Mouse (Mus musculus) CH12.LX (cell line): ENCODE measurements around the gene Edem3. TPM values are rescaled to one million over a fixed set of nuclear protein-coding genes. Genes with fewer than 3 reads are reported as not detected.

Source experiments
- DNase-seq: peaks from one replicate; pipeline ENCODE4 v3.0.0-alpha.2; 2013; ENCODE audit errors: extremely low read depth
- H3K27ac ChIP-seq: 2 replicates; pipeline ENCODE4 v1.5.1; 2012; ENCODE audit warnings: low read depth, mild to moderate bottlenecking, control low read depth, moderate library complexity; ENCODE audit not compliant: insufficient read depth
- H3K27me3 ChIP-seq: replicated peaks from 2 replicates; pipeline ENCODE3; 2012; ENCODE audit warnings: inconsistent platforms
- H3K36me3 ChIP-seq, 2 experiments: replicated peaks in 1 of 2; 2 replicates each; pipeline versions ENCODE3 to v1.6.1; 2012; ENCODE audit warnings: inconsistent platforms in 1 of 2, low read length in 1 of 2, mild to moderate bottlenecking in 1 of 2, mixed read lengths in 1 of 2, moderate library complexity in 1 of 2; ENCODE audit not compliant: control insufficient read depth in 1 of 2, insufficient read depth in 1 of 2
- H3K4me1 ChIP-seq, 2 experiments: 2 replicates each; pipeline ENCODE4 v1.6.1; 2012; ENCODE audit warnings: inconsistent platforms in 1 of 2, moderate library complexity in 1 of 2; ENCODE audit not compliant: insufficient read depth in 2 of 2, control insufficient read depth in 1 of 2
- H3K4me2 ChIP-seq: 2 replicates; pipeline ENCODE4 v1.6.1; 2012; ENCODE audit warnings: low read depth, mild to moderate bottlenecking, control low read depth; ENCODE audit not compliant: poor library complexity, insufficient read depth, severe bottlenecking
- H3K4me3 ChIP-seq, 3 experiments: fragments of 150-350 bp in 1 of 3; sonication (generic) in 1 of 3; replicated peaks in 1 of 3; 2 replicates each; pipeline versions ENCODE3 to v1.5.1; 2011 to 2012; ENCODE audit warnings: low read depth in 2 of 3, low read length in 2 of 3, mild to moderate bottlenecking in 2 of 3, moderate library complexity in 2 of 3, control low read depth in 1 of 3, improper control_type of control experiment in 1 of 3, inconsistent platforms in 1 of 3, mixed read lengths in 1 of 3; ENCODE audit not compliant: poor library complexity in 1 of 3
- H3K79me2 ChIP-seq: replicated peaks from 2 replicates; pipeline ENCODE4 v1.6.1; 2012; ENCODE audit warnings: mild to moderate bottlenecking, moderate library complexity; ENCODE audit not compliant: control insufficient read depth, poor library complexity, insufficient read depth, severe bottlenecking; ENCODE audit errors: extremely low read depth
- H3K9ac ChIP-seq: 2 replicates; pipeline ENCODE4 v1.6.1; 2012; ENCODE audit warnings: low read depth, mild to moderate bottlenecking, control low read depth, moderate library complexity; ENCODE audit not compliant: insufficient read depth
- H3K9me3 ChIP-seq: replicated peaks from 2 replicates; pipeline ENCODE3; 2012; ENCODE audit warnings: low read length, inconsistent platforms, mixed read lengths
- ETS1 ChIP-seq: conservative IDR thresholded peaks from 2 replicates; pipeline ENCODE4 v1.6.1; 2012; ENCODE audit warnings: low read depth, mild to moderate bottlenecking, inconsistent platforms, low read length, improper control_type of control experiment, moderate library complexity
- GABPA ChIP-seq: IDR thresholded peaks from 2 replicates; pipeline ENCODE4 v1.6.1; 2012; ENCODE audit warnings: low read depth, low read length, improper control_type of control experiment, inconsistent platforms; ENCODE audit not compliant: insufficient replicate concordance
- KAT2A ChIP-seq: IDR thresholded peaks from 2 replicates; pipeline ENCODE4 v1.6.1; 2012; ENCODE audit warnings: low read length, improper control_type of control experiment, inconsistent platforms; ENCODE audit not compliant: insufficient replicate concordance
- MAX ChIP-seq: IDR thresholded peaks from 2 replicates; pipeline ENCODE4 v1.6.1; 2011; ENCODE audit warnings: low read length, improper control_type of control experiment
- MAZ ChIP-seq: IDR thresholded peaks from 2 replicates; pipeline ENCODE4 v1.6.1; 2012; ENCODE audit warnings: low read depth, mild to moderate bottlenecking, inconsistent platforms, low read length, improper control_type of control experiment, moderate library complexity
- MYC ChIP-seq: IDR thresholded peaks from 2 replicates; pipeline ENCODE4 v1.6.1; 2011; ENCODE audit warnings: low read depth, mild to moderate bottlenecking, improper control_type of control experiment, low read length
- NRF1 ChIP-seq: IDR thresholded peaks from 2 replicates; pipeline ENCODE4 v1.6.1; 2014; ENCODE audit warnings: low read depth, mild to moderate bottlenecking, inconsistent platforms, low read length, improper control_type of control experiment, moderate library complexity
- RAD21 ChIP-seq: IDR thresholded peaks from 2 replicates; pipeline ENCODE4 v1.6.1; 2011; ENCODE audit warnings: low read depth, mild to moderate bottlenecking, low read length, improper control_type of control experiment, moderate library complexity
- SIN3A ChIP-seq: IDR thresholded peaks from 2 replicates; pipeline ENCODE4 v1.6.1; 2012; ENCODE audit warnings: low read length, improper control_type of control experiment, inconsistent platforms
- SMC3 ChIP-seq: IDR thresholded peaks from 2 replicates; pipeline ENCODE4 v1.6.1; 2011; ENCODE audit warnings: low read depth, low read length, improper control_type of control experiment
- TCF12 ChIP-seq: IDR thresholded peaks from 2 replicates; pipeline ENCODE4 v1.6.1; 2014; ENCODE audit warnings: low read depth, mild to moderate bottlenecking, inconsistent platforms, low read length, improper control_type of control experiment
- UBTF ChIP-seq: IDR thresholded peaks from 2 replicates; pipeline ENCODE4 v1.6.1; 2012; ENCODE audit warnings: low read depth, mild to moderate bottlenecking, inconsistent platforms, low read length, improper control_type of control experiment, moderate library complexity
- USF2 ChIP-seq: conservative IDR thresholded peaks from 2 replicates; pipeline ENCODE4 v1.6.1; 2011; ENCODE audit warnings: low read depth, low read length, improper control_type of control experiment
- ZNF384 ChIP-seq: IDR thresholded peaks from 2 replicates; pipeline ENCODE4 v1.6.1; 2012; ENCODE audit warnings: low read depth, low read length, improper control_type of control experiment, inconsistent platforms
- dilution Hi-C: fragments of 300-500 bp; cut with MboI; formaldehyde crosslinking; loops from 2 replicates; pipeline ENCODE4 v1.14.3; 2020; ENCODE audit warnings: low sequenced_read_pairs; ENCODE audit not compliant: extremely low pct_unique_long_range_greater_than_20kb, extremely low pct_ligation_motif_present
- in situ Hi-C: fragments of 300-500 bp; cut with MboI; formaldehyde crosslinking; loops from 3 replicates; pipeline ENCODE4 v1.14.3; 2019; ENCODE audit warnings: low sequenced_read_pairs, low pct_ligation_motif_present, low pct_unique_long_range_greater_than_20kb, mixed read lengths
- polyA plus RNA-seq: library from polyadenylated mRNA; unstranded; fragments of >175 nt; gene quantifications from 2 replicates; pipeline ENCODE4 v1.2.1, GENCODE M21; 2012; ENCODE audit warnings: low read depth; ENCODE audit not compliant: insufficient read length
- total RNA-seq, 2 experiments: library from RNA; depleted of rRNA; stranded (reverse); fragments of 300-350 nt in 1 of 2; fragments of >200 nt in 1 of 2; gene quantifications; 2 replicates each; pipeline ENCODE4 v1.2.3; 2012 to 2014

The Edem3 gene
- total and polyA plus RNA-seq, 3 experiments = 9.8 to 15.8 (median 10.6) TPM

GRCm38 (mm10) chr1:151710424-151711055, 44.6 kb upstream of the Edem3 start:
- dilution Hi-C loops (no loop called here), in situ Hi-C loops (loop anchor here (25.0 kb wide), 1 partner anchor 248 kb away; no protein-coding TSS in a partner anchor)
- Histone ChIP-seq H3K4me3 (no peak overlapping the region), H3K4me2 (no peak overlapping the region), H3K9ac (no peak overlapping the region), H3K27ac (no peak overlapping the region), H3K27me3 (no peaks in the 10 kb centered on the region), H3K4me1 (peaks cover 0 to 28% of the 10 kb centered on the region in 2 experiments; a peak in 1 of 4 replicates), H3K9me3 (no peaks in the 10 kb centered on the region), H3K36me3 (peaks cover 53 to 81% of the 10 kb centered on the region in 2 experiments), H3K79me2 (no peaks in the 10 kb centered on the region)
- no peak for TF ChIP-seq UBTF
- TF ChIP-seq KAT2A = no peak
- no peak for TF ChIP-seq MYC
- TF ChIP-seq ZNF384 = no peak
- TF ChIP-seq MAZ = no peak
- no peak for DNase-seq

- Histone ChIP-seq H3K27ac (no peak overlapping the region), H3K9me3 (no peaks in the 10 kb centered on the region), H3K79me2 (no peaks in the 10 kb centered on the region), H3K4me1 (peaks cover 0 to 26% of the 10 kb centered on the region in 2 experiments; a peak in 1 of 4 replicates), H3K4me3 (no peak overlapping the region), H3K9ac (no peak overlapping the region), H3K4me2 (no peak overlapping the region), H3K27me3 (no peaks in the 10 kb centered on the region), H3K36me3 (peaks cover 52 to 82% of the 10 kb centered on the region in 2 experiments)
- dilution Hi-C loops (no loop called here), in situ Hi-C loops (loop anchor here (25.0 kb wide), 1 partner anchor 249 kb away; no protein-coding TSS in a partner anchor)
- TF ChIP-seq MAX (no peak), NRF1 (no peak), RAD21 (no peak), SIN3A (no peak), GABPA (no peak), TCF12 (no peak), USF2 (no peak)
- no peak for DNase-seq
These were observed 44.1 kb upstream of the Edem3 start for GRCm38 (mm10) chr1:151711062-151711461.

- in situ Hi-C loops (loop anchor here (25.0 kb wide), 1 partner anchor 250 kb away; no protein-coding TSS in a partner anchor), dilution Hi-C loops (no loop called here)
- H3K4me2 ChIP-seq = no peak overlapping the region
- H3K36me3 ChIP-seq = peaks cover 57 to 83% of the 10 kb centered on the region in 2 experiments
- no peaks in the 10 kb centered on the region for H3K9me3 ChIP-seq
- H3K4me1 ChIP-seq = peaks cover under 1 to 41% of the 10 kb centered on the region in 2 experiments; a peak in 3 of 4 replicates
- no peaks in the 10 kb centered on the region for H3K79me2 ChIP-seq
- no peak for DNase-seq
- no peaks in the 10 kb centered on the region for H3K27me3 ChIP-seq
- H3K9ac ChIP-seq = no peak overlapping the region
- TF ChIP-seq ETS1 = no peak
- TF ChIP-seq SMC3 = no peak
- no peak overlapping the region for H3K27ac ChIP-seq
- H3K4me3 ChIP-seq = no peak overlapping the region
These were observed 42.5 kb upstream of the Edem3 start for GRCm38 (mm10) chr1:151712664-151713063.
